8 mouse cellular contexts compared by ENCODE assay signal in the genomic region with DNA sequence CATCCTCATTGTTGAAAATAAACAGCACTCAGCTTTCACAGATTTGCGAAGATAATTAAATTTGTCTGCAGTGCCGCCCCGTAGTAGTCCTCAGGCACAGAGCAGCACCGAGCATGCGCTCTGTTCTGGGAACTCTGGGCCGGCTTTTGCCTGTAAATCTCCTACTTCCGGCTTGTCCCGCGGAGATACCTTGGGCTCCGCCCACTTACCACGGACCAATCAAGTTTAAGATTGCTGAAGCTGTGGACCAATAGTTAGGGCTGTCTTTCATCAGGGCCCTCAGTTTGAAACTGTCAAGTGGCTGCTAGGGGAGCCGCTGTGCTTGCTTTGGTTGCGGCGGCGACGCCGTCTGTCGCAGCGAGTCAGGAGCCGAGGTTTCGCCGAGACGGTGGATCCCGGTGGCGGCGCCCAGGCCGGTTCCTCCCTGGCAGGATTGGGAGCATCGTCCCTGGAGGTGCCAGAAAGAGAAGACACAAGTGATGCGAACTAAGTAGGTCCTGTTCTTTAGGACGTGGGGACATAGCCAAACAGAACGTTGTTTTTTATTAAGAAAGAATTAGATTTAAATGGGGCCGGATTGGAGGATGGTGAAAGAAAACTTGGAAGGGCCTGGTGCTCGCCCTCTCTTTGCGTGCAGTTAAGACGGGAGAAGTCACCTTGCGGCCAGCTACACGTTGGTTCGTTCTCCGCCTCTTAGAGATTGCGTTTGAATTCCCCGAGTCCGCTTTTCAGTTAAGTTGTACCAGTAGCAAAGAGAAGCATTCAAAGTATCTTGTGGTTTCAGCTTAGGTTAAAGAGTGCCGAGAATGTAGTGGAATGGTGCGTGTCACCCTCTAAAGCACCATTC. TPM values are rescaled to one million over a fixed set of nuclear protein-coding genes. Genes with fewer than 3 reads are reported as not detected.
A peak's percentile ranks its signal among the peaks of the same experiment; 100 is the strongest.
DNase-seq lines count a peak whose midpoint lies in the region; ATAC-seq lines count a peak whose summit lies in the region.

A gene (plus strand): TSS at position 253 of the 847 bp plus-strand sequence.

- peak within 1 kb of the TSS; percentile 88 for H3K9ac ChIP-seq in heart, embryonic 14.5 days (ENCODE audit: low read length)
- H3K9ac ChIP-seq in liver, embryonic 13.5 days, result peak within 1 kb of the TSS; percentile 79
- peak within 1 kb of the TSS; percentile 82 for H3K9ac ChIP-seq in stomach, embryonic 16.5 days (ENCODE audit: low read length)

- H3K4me3 ChIP-seq in heart, embryonic 14.5 days (ENCODE audit: control insufficient read depth in 1 of 2, insufficient read depth in 1 of 2, low read depth in 1 of 2, low read length in 2 of 2), result peak within 1 kb of the TSS; percentile 80 to 90
- H3K4me3 ChIP-seq in liver, embryonic 13.5 days (replicated peaks), result peak within 1 kb of the TSS; percentile 70
- peak within 1 kb of the TSS; percentile 79 for H3K4me3 ChIP-seq in stomach, embryonic 16.5 days (replicated peaks; ENCODE audit: low read length)

- peak within 1 kb of the TSS; percentile 65 to 72; a peak in 3 of 4 replicates for H3K27ac ChIP-seq in heart, embryonic 14.5 days (replicated peaks in 1 of 2; ENCODE audit: control insufficient read depth in 1 of 2, insufficient read depth in 1 of 2, low read depth in 2 of 2, low read length in 2 of 2)
- H3K27ac ChIP-seq in liver, embryonic 13.5 days, result peak within 1 kb of the TSS; percentile 67
- peak within 1 kb of the TSS; percentile 53 for H3K27ac ChIP-seq in stomach, embryonic 16.5 days (ENCODE audit: low read length)

- ATAC-seq in CD4-positive, CD25-positive, alpha-beta regulatory T cell, adult 4 months, result peak; percentile 99
- ATAC-seq in heart, embryonic 14.5 days (ENCODE audit: insufficient number of reproducible peaks, insufficient read depth, low FRiP score, low read depth), result peak; percentile 100
- peak; percentile 100 for ATAC-seq in liver, embryonic 13.5 days (ENCODE audit: low read depth)
- ATAC-seq in stomach, embryonic 16.5 days (ENCODE audit: insufficient read depth, low FRiP score), result peak; percentile 100

- peak within 1 kb of the TSS; percentile 90 for H3K4me2 ChIP-seq in heart, embryonic 14.5 days (ENCODE audit: low read length)
- H3K4me2 ChIP-seq in liver, embryonic 13.5 days, result peak within 1 kb of the TSS; percentile 74
- H3K4me2 ChIP-seq in stomach, embryonic 16.5 days (ENCODE audit: low read depth, low read length), result peak within 1 kb of the TSS; percentile 68

- peaks cover 35% of the 10 kb centered on the region for H3K36me3 ChIP-seq in heart, embryonic 14.5 days (ENCODE audit: control insufficient read depth, insufficient read depth, low read length)
- peaks cover 31% of the 10 kb centered on the region for H3K36me3 ChIP-seq in liver, embryonic 13.5 days
- H3K36me3 ChIP-seq in stomach, embryonic 16.5 days (ENCODE audit: control insufficient read depth, insufficient read depth, low read length), result peaks cover 4% of the 10 kb centered on the region; the same call in 1 of the 2 replicates

- H3K4me1 ChIP-seq in heart, embryonic 14.5 days (ENCODE audit: control insufficient read depth in 2 of 2, insufficient read depth in 2 of 2, low read length in 2 of 2), result peaks cover 2 to 9% of the 10 kb centered on the region in 2 experiments; a peak in 3 of 4 replicates
- peaks cover 16% of the 10 kb centered on the region for H3K4me1 ChIP-seq in liver, embryonic 13.5 days (replicated peaks)
- peaks cover 8% of the 10 kb centered on the region for H3K4me1 ChIP-seq in stomach, embryonic 16.5 days (ENCODE audit: control insufficient read depth, insufficient read depth, low read length)

- no peaks in the 10 kb centered on the region for H3K27me3 ChIP-seq in heart, embryonic 14.5 days (ENCODE audit: control insufficient read depth, insufficient read depth, low read length)
- no peaks in the 10 kb centered on the region for H3K27me3 ChIP-seq in liver, embryonic 13.5 days
- H3K27me3 ChIP-seq in stomach, embryonic 16.5 days (ENCODE audit: control insufficient read depth, insufficient read depth, low read length), result no peaks in the 10 kb centered on the region

- peaks cover 8% of the 10 kb centered on the region; the same call in 1 of the 2 replicates for H3K9me3 ChIP-seq in heart, embryonic 14.5 days (ENCODE audit: control insufficient read depth, low read length)
- H3K9me3 ChIP-seq in liver, embryonic 13.5 days (replicated peaks), result no peaks in the 10 kb centered on the region
- H3K9me3 ChIP-seq in stomach, embryonic 16.5 days (replicated peaks; ENCODE audit: control insufficient read depth, low read length), result 0 out of 2 replicates have a peak, but pooled peaks cover 3% of the 10 kb centered on the region

- peak; percentile 97 for DNase-seq in c-Kit-negative CD71-positive TER-119-positive erythroid progenitor cells, embryonic 14.5 days (ENCODE audit: low read depth, low spot score)
- peak; percentile 100 for DNase-seq in fibroblast of lung, adult 2 months (ENCODE audit: low read depth)
- peak; percentile 100 for DNase-seq in kidney, postnatal 14 days
- peak; percentile 99 for DNase-seq in liver, embryonic 13.5 days
- DNase-seq in neural tube, embryonic 10.5 days (ENCODE audit: extremely low spot score, low spot score), result peak; percentile 99

- under 1% methylated on average over 44 of the region's 44 CpGs for WGBS in heart, embryonic 14.5 days
- WGBS in liver, embryonic 13.5 days (ENCODE audit: insufficient replicate concordance), result under 1% methylated on average over 44 of the region's 44 CpGs
- WGBS in stomach, embryonic 16.5 days, result under 1% methylated on average over 44 of the region's 44 CpGs

RNA-seq across cellular contexts. Expression of the gene that starts here (rescaled TPM):
- polyA plus RNA-seq in CD4-positive, CD25-positive, alpha-beta regulatory T cell, adult 4 months (2017; shearing (Covaris generic)), result 10 to 100 TPM; 11.3 to 12.0 TPM
- polyA plus RNA-seq in heart, embryonic 14.5 days (2014; fragmentation: Nextera tagmentation; extraction: Ambion mirVana), result 10.8 and 11.3 TPM in 2 replicates
- 7.1 and 10.5 TPM in 2 replicates for polyA plus RNA-seq in liver, embryonic 13.5 days (2015; fragmentation: Nextera tagmentation; extraction: Ambion mirVana)
- polyA plus RNA-seq in stomach, embryonic 16.5 days (2015; fragmentation: Nextera tagmentation; extraction: Ambion mirVana), result 11.9 and 12.6 TPM in 2 replicates

Comparison
In these comparisons a context has a peak if more than half of its experiments do, and no peak if none do; other contexts are left out.
1. Peak in every context shown above with its lines: DNase-seq, ATAC-seq, H3K4me3 ChIP-seq and H3K27ac ChIP-seq.